Mouse (Mus musculus) regulatory T cell (primary cell): Measurements from ENCODE around the gene Dyrk1a.

Experiments
- in situ Hi-C: fragments of 300-600 bp; cut with MboI, MseI; formaldehyde crosslinking; loops from one replicate; pipeline ENCODE4 v1.15.1; 2025; ENCODE audit warnings: high pct_unique_total_duplicates

Gene Dyrk1a

GRCm38 (mm10) chr16:94556228-94556627, 13.6 kb upstream of the Dyrk1a start:
- in situ Hi-C loops = no loop called here

- in situ Hi-C loops = no loop called here
These were observed 10.5 kb upstream of the Dyrk1a start for GRCm38 (mm10) chr16:94559282-94559681.

- in situ Hi-C loops = loop anchor here (5.0 kb wide), 1 partner anchor 32 kb away; the partner anchor contains the start of gene Vps26c
These were observed 10.0 kb upstream of the Dyrk1a start for GRCm38 (mm10) chr16:94559782-94560181.

- in situ Hi-C loops = loop anchor here (5.0 kb wide), 1 partner anchor 33 kb away; the partner anchor contains the start of gene Vps26c
These were observed 9.2 kb upstream of the Dyrk1a start for GRCm38 (mm10) chr16:94560618-94561017.

GRCm38 (mm10) chr16:94566124-94566523, 3.7 kb upstream of the Dyrk1a start:
- in situ Hi-C loops = no loop called here

GRCm38 (mm10) chr16:94566834-94567585, 2.8 kb upstream of the Dyrk1a start:
- in situ Hi-C loops = no loop called here

GRCm38 (mm10) chr16:94567751-94568150, 2.1 kb upstream of the Dyrk1a start:
- in situ Hi-C loops = no loop called here

- in situ Hi-C loops = no loop called here
These were observed 1.2 kb upstream of the Dyrk1a start for GRCm38 (mm10) chr16:94568335-94569228.

- in situ Hi-C loops = no loop called here
These were observed 691 bp downstream of the Dyrk1a start for GRCm38 (mm10) chr16:94570361-94571041.

GRCm38 (mm10) chr16:94571111-94571993, 1.5 kb downstream of the Dyrk1a start:
- in situ Hi-C loops = no loop called here

GRCm38 (mm10) chr16:94572422-94572821, 2.6 kb downstream of the Dyrk1a start:
- in situ Hi-C loops = no loop called here

- in situ Hi-C loops = no loop called here
These were observed 4.4 kb downstream of the Dyrk1a start for GRCm38 (mm10) chr16:94574025-94574717.

- in situ Hi-C loops = no loop called here
These were observed 4.9 kb downstream of the Dyrk1a start for GRCm38 (mm10) chr16:94574718-94575094.

- in situ Hi-C loops = no loop called here
These were observed 5.9 kb downstream of the Dyrk1a start for GRCm38 (mm10) chr16:94575757-94576156.

- in situ Hi-C loops = no loop called here
These were observed 9.5 kb downstream of the Dyrk1a start for GRCm38 (mm10) chr16:94579348-94579747.

- in situ Hi-C loops = loop anchor here (5.0 kb wide), 1 partner anchor 36 kb away; no protein-coding TSS in a partner anchor
These were observed 11.1 kb downstream of the Dyrk1a start for GRCm38 (mm10) chr16:94580844-94581405.

- in situ Hi-C loops = no loop called here
These were observed 16.7 kb downstream of the Dyrk1a start for GRCm38 (mm10) chr16:94586349-94586990.

GRCm38 (mm10) chr16:94587461-94587860, 17.7 kb downstream of the Dyrk1a start:
- in situ Hi-C loops = no loop called here

- in situ Hi-C loops = no loop called here
These were observed 18.4 kb downstream of the Dyrk1a start for GRCm38 (mm10) chr16:94588171-94588570.
